Mouse (Mus musculus) midbrain, embryonic 12.5 days (tissue): ENCODE measurements at regions not wholly inside any gene's neighbourhood (a gene's known extent, or its start where the extent isn't known, plus 50 kb on each side); places are given as distances from the start of the nearest gene placed in this dataset.
A peak's percentile ranks its signal among the peaks of the same experiment; 100 is the strongest.

ENCODE experiments used
- ATAC-seq: fragments of 200-750 bp; cut with Nextera tagmentation; 2 replicates; pipeline ENCODE4 v1.8.0; 2017; ENCODE audit warnings: low read depth, moderate TSS enrichment, moderate library complexity; ENCODE audit not compliant: low FRiP score
- H3K27ac ChIP-seq: fragments of 300-500 bp; sonication (generic); replicated peaks from 2 replicates; pipeline ENCODE4 v1.5.1; 2016; ENCODE audit warnings: mild to moderate bottlenecking
- H3K27me3 ChIP-seq: fragments of 300-500 bp; sonication (generic); 2 replicates; pipeline ENCODE4 v1.6.1; 2016; ENCODE audit warnings: mild to moderate bottlenecking
- H3K36me3 ChIP-seq: fragments of 300-500 bp; sonication (generic); 2 replicates; pipeline ENCODE4 v1.6.1; 2016
- H3K4me1 ChIP-seq: fragments of 300-500 bp; sonication (generic); 2 replicates; pipeline ENCODE4 v1.6.1; 2016
- H3K4me2 ChIP-seq: fragments of 300-500 bp; sonication (generic); replicated peaks from 2 replicates; pipeline ENCODE4 v1.6.1; 2016; ENCODE audit warnings: mild to moderate bottlenecking, moderate library complexity
- H3K4me3 ChIP-seq: fragments of 300-500 bp; sonication (generic); 2 replicates; pipeline ENCODE4 v1.5.1; 2016; ENCODE audit warnings: mild to moderate bottlenecking
- H3K9ac ChIP-seq: fragments of 300-500 bp; sonication (generic); replicated peaks from 2 replicates; pipeline ENCODE4 v1.6.1; 2016; ENCODE audit warnings: mild to moderate bottlenecking, moderate library complexity
- H3K9me3 ChIP-seq: fragments of 300-500 bp; sonication (generic); 2 replicates; pipeline ENCODE4 v1.6.1; 2016; ENCODE audit warnings: mild to moderate bottlenecking
- WGBS: fragments of 180-500 bp; shearing (Covaris S2); methylation state at CpG from one replicate; pipeline ENCODE4 v1.1.7; 2016; 5-methylcytosine and 5-hydroxymethylcytosine counted together

GRCm38 (mm10) chr1:137924156-137924555 lies 251.4 kb downstream of the Ptprc start:
- no peak overlapping the region for H3K9ac ChIP-seq
- no peaks in the 10 kb centered on the region for H3K27me3 ChIP-seq
- 89% methylated on average over 6 of the region's 6 CpGs for WGBS
- no peak overlapping the region for H3K4me3 ChIP-seq
- no peaks in the 10 kb centered on the region for H3K36me3 ChIP-seq
- no peak overlapping the region for H3K27ac ChIP-seq
- H3K4me1 ChIP-seq: peaks cover 43% of the 10 kb centered on the region
- H3K9me3 ChIP-seq: no peaks in the 10 kb centered on the region
- no peak for ATAC-seq
- H3K4me2 ChIP-seq: no peak overlapping the region

- no peak overlapping the region for H3K27ac ChIP-seq
- H3K27me3 ChIP-seq: no peaks in the 10 kb centered on the region
- H3K9me3 ChIP-seq: no peaks in the 10 kb centered on the region
- H3K4me2 ChIP-seq: no peak overlapping the region
- H3K4me3 ChIP-seq: no peak overlapping the region
- no peaks in the 10 kb centered on the region for H3K36me3 ChIP-seq
- no peak overlapping the region for H3K9ac ChIP-seq
- peaks cover 40% of the 10 kb centered on the region for H3K4me1 ChIP-seq
- no peak for ATAC-seq
- 90% methylated on average over 2 of the region's 2 CpGs for WGBS
Measured at GRCm38 (mm10) chr1:137923705-137924104, 251.8 kb downstream of the Ptprc start.

GRCm38 (mm10) chr1:137922769-137923168 lies 252.7 kb downstream of the Ptprc start:
- H3K4me1 ChIP-seq: peaks cover 32% of the 10 kb centered on the region
- WGBS: 92% methylated on average over 7 of the region's 7 CpGs
- H3K4me2 ChIP-seq: no peak overlapping the region
- no peak overlapping the region for H3K4me3 ChIP-seq
- peaks cover 1% of the 10 kb centered on the region; the same call in 1 of the 2 replicates for H3K36me3 ChIP-seq
- no peak overlapping the region for H3K9ac ChIP-seq
- no peaks in the 10 kb centered on the region for H3K27me3 ChIP-seq
- H3K9me3 ChIP-seq: no peaks in the 10 kb centered on the region
- no peak for ATAC-seq
- H3K27ac ChIP-seq: no peak overlapping the region

- WGBS: 89% methylated on average over 2 of the region's 2 CpGs
- H3K9ac ChIP-seq: no peak overlapping the region
Measured at GRCm38 (mm10) chr1:137921592-137921991, 253.9 kb downstream of the Ptprc start.

GRCm38 (mm10) chr1:137919739-137920563 lies 255.6 kb downstream of the Ptprc start:
- H3K27me3 ChIP-seq: no peaks in the 10 kb centered on the region
- peak overlapping the region; percentile 11; the same call in 1 of the 2 replicates for H3K4me2 ChIP-seq
- no peak overlapping the region for H3K9ac ChIP-seq
- ATAC-seq: peak; percentile 57
- no peaks in the 10 kb centered on the region for H3K9me3 ChIP-seq
- peaks cover 11% of the 10 kb centered on the region for H3K4me1 ChIP-seq
- WGBS: 51% methylated on average over 6 of the region's 6 CpGs
- H3K27ac ChIP-seq: no peak overlapping the region; the same call in 1 of the 2 replicates
- no peak overlapping the region for H3K4me3 ChIP-seq
- peaks cover 10% of the 10 kb centered on the region; the same call in 1 of the 2 replicates for H3K36me3 ChIP-seq

More at GRCm38 (mm10) chr1:137921592-137921991, 253.9 kb downstream of the Ptprc start:
- H3K27me3 ChIP-seq: no peaks in the 10 kb centered on the region
- H3K27ac ChIP-seq: no peak overlapping the region; the same call in 1 of the 2 replicates
- peaks cover 9% of the 10 kb centered on the region; the same call in 1 of the 2 replicates for H3K36me3 ChIP-seq
- no peak for ATAC-seq
- H3K4me2 ChIP-seq: no peak overlapping the region
- H3K4me1 ChIP-seq: peaks cover 20% of the 10 kb centered on the region
- no peak overlapping the region for H3K4me3 ChIP-seq
- H3K9me3 ChIP-seq: no peaks in the 10 kb centered on the region

GRCm38 (mm10) chr1:137917449-137917848 lies 258.1 kb downstream of the Ptprc start:
- ATAC-seq: no peak
- peaks cover 10% of the 10 kb centered on the region; the same call in 1 of the 2 replicates for H3K36me3 ChIP-seq
- H3K27ac ChIP-seq: no peak overlapping the region
- no peaks in the 10 kb centered on the region for H3K9me3 ChIP-seq
- peaks cover 19% of the 10 kb centered on the region for H3K4me1 ChIP-seq
- WGBS: 62% methylated on average over 1 of the region's 1 CpGs
- no peak overlapping the region for H3K4me3 ChIP-seq
- no peaks in the 10 kb centered on the region for H3K27me3 ChIP-seq
- H3K4me2 ChIP-seq: no peak overlapping the region
- no peak overlapping the region for H3K9ac ChIP-seq

- Histone ChIP-seq H3K4me3 (no peak overlapping the region), H3K27me3 (no peaks in the 10 kb centered on the region), H3K27ac (no peak overlapping the region), H3K36me3 (peaks cover 9% of the 10 kb centered on the region; the same call in 1 of the 2 replicates), H3K4me2 (no peak overlapping the region), H3K9me3 (no peaks in the 10 kb centered on the region), H3K4me1 (peaks cover 39% of the 10 kb centered on the region), H3K9ac (no peak overlapping the region)
- WGBS: 40% methylated on average over 5 of the region's 5 CpGs
- ATAC-seq: no peak
Measured at GRCm38 (mm10) chr1:137906883-137907282, 268.6 kb downstream of the Ptprc start.

GRCm38 (mm10) chr1:137906477-137906876 lies 269.0 kb downstream of the Ptprc start:
- no peak overlapping the region for H3K4me2 ChIP-seq

GRCm38 (mm10) chr1:137905566-137905965 lies 269.9 kb downstream of the Ptprc start:
- no peak for ATAC-seq
- Histone ChIP-seq H3K4me3 (no peak overlapping the region), H3K27ac (no peak overlapping the region), H3K9me3 (no peaks in the 10 kb centered on the region), H3K36me3 (0 out of 2 replicates have a peak, but pooled peaks cover 4% of the 10 kb centered on the region), H3K4me1 (peaks cover 39% of the 10 kb centered on the region), H3K27me3 (no peaks in the 10 kb centered on the region), H3K9ac (no peak overlapping the region), H3K4me2 (peak overlapping the region; percentile 17; the same call in 1 of the 2 replicates)
- WGBS: 73% methylated on average over 5 of the region's 5 CpGs

More at GRCm38 (mm10) chr1:137906477-137906876, 269.0 kb downstream of the Ptprc start:
- no peaks in the 10 kb centered on the region for H3K27me3 ChIP-seq
- H3K4me3 ChIP-seq: no peak overlapping the region
- peaks cover 39% of the 10 kb centered on the region for H3K4me1 ChIP-seq
- peaks cover 8% of the 10 kb centered on the region; the same call in 1 of the 2 replicates for H3K36me3 ChIP-seq
- H3K27ac ChIP-seq: no peak overlapping the region
- ATAC-seq: no peak
- no peaks in the 10 kb centered on the region for H3K9me3 ChIP-seq
- 21% methylated on average over 3 of the region's 3 CpGs for WGBS
- no peak overlapping the region for H3K9ac ChIP-seq

- Histone ChIP-seq H3K9me3 (no peaks in the 10 kb centered on the region), H3K27me3 (no peaks in the 10 kb centered on the region), H3K9ac (no peak overlapping the region), H3K36me3 (no peaks in the 10 kb centered on the region), H3K4me3 (peak overlapping the region; percentile 19; the same call in 1 of the 2 replicates), H3K4me1 (peaks cover 36% of the 10 kb centered on the region), H3K4me2 (peak overlapping the region; percentile 60), H3K27ac (no peak overlapping the region; the same call in 1 of the 2 replicates)
- WGBS: 12% methylated on average over 4 of the region's 4 CpGs
- ATAC-seq: no peak
Measured at GRCm38 (mm10) chr1:137903351-137903750, 272.2 kb downstream of the Ptprc start.

GRCm38 (mm10) chr1:137902859-137903258 lies 272.6 kb downstream of the Ptprc start:
- Histone ChIP-seq H3K27ac (peak overlapping the region; percentile 85), H3K9ac (peak overlapping the region; percentile 32)
- ATAC-seq: no peak

GRCm38 (mm10) chr1:137901996-137902395 lies 273.5 kb downstream of the Ptprc start:
- Histone ChIP-seq H3K9ac (peak overlapping the region; percentile 41), H3K4me2 (peak overlapping the region; percentile 60), H3K27me3 (no peaks in the 10 kb centered on the region), H3K9me3 (no peaks in the 10 kb centered on the region), H3K4me3 (peak overlapping the region; percentile 68), H3K36me3 (no peaks in the 10 kb centered on the region), H3K4me1 (peaks cover 40% of the 10 kb centered on the region), H3K27ac (peak overlapping the region; percentile 85)
- WGBS: 45% methylated on average over 4 of the region's 4 CpGs
- ATAC-seq: no peak

More at GRCm38 (mm10) chr1:137902859-137903258, 272.6 kb downstream of the Ptprc start:
- H3K27me3 ChIP-seq: no peaks in the 10 kb centered on the region
- peaks cover 40% of the 10 kb centered on the region for H3K4me1 ChIP-seq
- 38% methylated on average over 6 of the region's 6 CpGs for WGBS
- peak overlapping the region; percentile 60 for H3K4me2 ChIP-seq
- H3K36me3 ChIP-seq: no peaks in the 10 kb centered on the region
- H3K4me3 ChIP-seq: peak overlapping the region; percentile 68
- no peaks in the 10 kb centered on the region for H3K9me3 ChIP-seq
